Mouse (Mus musculus): ENCODE measurements around the gene Reps2. TPM values are rescaled to one million over a fixed set of nuclear protein-coding genes. Genes with fewer than 3 reads are reported as not detected.
A peak's percentile ranks its signal among the peaks of the same experiment; 100 is the strongest.

Reps2 gene
- total and polyA plus RNA-seq, 3 experiments, result 2.2 to 2.8 TPM; not detected in 1

GRCm38 (mm10) chrX:162531016-162531415 is 112.4 kb downstream of the Reps2 start (continued):
- TF ChIP-seq E2F4 (IDR thresholded peaks at IDR 0.05; ENCODE audit: borderline replicate concordance, low read depth, low read length) (no peak), MEF2A (IDR thresholded peaks at IDR 0.05; ENCODE audit: extremely low read depth, insufficient replicate concordance, low read depth, low read length, poor library complexity, severe bottlenecking) (no peak), UBTF (IDR thresholded peaks at IDR 0.05; ENCODE audit: borderline replicate concordance, insufficient read depth, low read depth, low read length) (no peak), USF2 (IDR thresholded peaks at IDR 0.05; ENCODE audit: borderline replicate concordance in 1 of 2, insufficient read depth in 1 of 2, low read depth in 1 of 2, low read length in 2 of 2) (no peak), NRF1 (IDR thresholded peaks at IDR 0.05; ENCODE audit: insufficient read depth, low read depth, low read length, poor library complexity, severe bottlenecking) (no peak), JUND (IDR thresholded peaks at IDR 0.05; ENCODE audit: low read depth, low read length) (no peak), USF1 (IDR thresholded peaks at IDR 0.05; ENCODE audit: low read depth, low read length) (no peak)

GRCm38 (mm10) chrX:162527240-162527639 is 116.2 kb downstream of the Reps2 start:
- Histone ChIP-seq H3K27me3 (ENCODE audit: control insufficient read depth in 1 of 2, insufficient read depth in 2 of 2, low read length in 2 of 2) (no peaks in the 10 kb centered on the region), H3K27ac (ENCODE audit: control insufficient read depth, low read depth, low read length) (no peak overlapping the region), H3K4me3 (ENCODE audit: control insufficient read depth in 1 of 2, insufficient read depth in 1 of 2, low read depth in 2 of 2, low read length in 2 of 2) (no peak overlapping the region), H3K36me3 (ENCODE audit: control insufficient read depth in 1 of 2, insufficient read depth in 2 of 2, low read length in 2 of 2) (peaks cover 0 to 7% of the 10 kb centered on the region in 2 experiments; a peak in 2 of 4 replicates), H3K79me2 (ENCODE audit: control insufficient read depth, insufficient read depth, low read length, poor library complexity) (no peaks in the 10 kb centered on the region), H3K9me3 (replicated peaks; ENCODE audit: insufficient read depth, low read length) (no peaks in the 10 kb centered on the region), H3K4me1 (ENCODE audit: control insufficient read depth in 1 of 2, insufficient read depth in 2 of 2, low read length in 2 of 2) (peaks cover 0 to 7% of the 10 kb centered on the region in 2 experiments; a peak in 1 of 4 replicates), H3K9ac (ENCODE audit: control insufficient read depth, low read depth, low read length, poor library complexity, severe bottlenecking) (no peak overlapping the region)
- TF ChIP-seq CHD2 (IDR thresholded peaks at IDR 0.05; ENCODE audit: low read length) (no peak), SMC3 (IDR thresholded peaks at IDR 0.05; ENCODE audit: low read depth, low read length) (peak; percentile 91), MAZ (IDR thresholded peaks at IDR 0.05; ENCODE audit: low read depth, low read length) (no peak), CTCF (IDR thresholded peaks at IDR 0.05 in 2 of 3, conservative IDR thresholded peaks at IDR 0.05 in 1 of 3; ENCODE audit: control insufficient read depth in 1 of 3, insufficient read depth in 1 of 3, low read depth in 2 of 3, low read length in 3 of 3, poor library complexity in 1 of 3, severe bottlenecking in 1 of 3) (peak; percentile 86 to 95 (median 89)), RAD21 (IDR thresholded peaks at IDR 0.05; ENCODE audit: low read depth, low read length) (peak; percentile 93), ZC3H11A (IDR thresholded peaks at IDR 0.05; ENCODE audit: low read depth, low read length) (peak; percentile 84)
- DNase-seq (ENCODE audit: low read depth, low spot score), result peak; percentile 78

GRCm38 (mm10) chrX:162521831-162522514 is 121.5 kb downstream of the Reps2 start:
- Histone ChIP-seq H3K79me2 (ENCODE audit: control insufficient read depth, insufficient read depth, low read length, poor library complexity) (no peaks in the 10 kb centered on the region), H3K9ac (ENCODE audit: control insufficient read depth, low read depth, low read length, poor library complexity, severe bottlenecking) (no peak overlapping the region), H3K36me3 (ENCODE audit: control insufficient read depth in 1 of 2, insufficient read depth in 2 of 2, low read length in 2 of 2) (peaks cover 0 to 4% of the 10 kb centered on the region in 2 experiments; a peak in 2 of 4 replicates), H3K4me3 (ENCODE audit: control insufficient read depth in 1 of 2, insufficient read depth in 1 of 2, low read depth in 2 of 2, low read length in 2 of 2) (no peak overlapping the region), H3K27me3 (ENCODE audit: control insufficient read depth in 1 of 2, insufficient read depth in 2 of 2, low read length in 2 of 2) (no peaks in the 10 kb centered on the region), H3K27ac (ENCODE audit: control insufficient read depth, low read depth, low read length) (no peak overlapping the region), H3K9me3 (replicated peaks; ENCODE audit: insufficient read depth, low read length) (no peaks in the 10 kb centered on the region), H3K4me1 (ENCODE audit: control insufficient read depth in 1 of 2, insufficient read depth in 2 of 2, low read length in 2 of 2) (0 out of 4 replicates have a peak, but pooled peaks cover 0 to 7% of the 10 kb centered on the region in 2 experiments)
- no peak for DNase-seq (ENCODE audit: low read depth, low spot score)
- TF ChIP-seq CHD1 (IDR thresholded peaks at IDR 0.05; ENCODE audit: low read depth, low read length), result no peak
